Mouse (Mus musculus): Measurements from ENCODE around the gene Iqschfp. TPM values are rescaled to one million over a fixed set of nuclear protein-coding genes. Genes with fewer than 3 reads are reported as not detected.
A peak's percentile ranks its signal among the peaks of the same experiment; 100 is the strongest.

The Iqschfp gene
- polyA plus RNA-seq, 1 experiment from 2014 or later: not detected

DNA sequence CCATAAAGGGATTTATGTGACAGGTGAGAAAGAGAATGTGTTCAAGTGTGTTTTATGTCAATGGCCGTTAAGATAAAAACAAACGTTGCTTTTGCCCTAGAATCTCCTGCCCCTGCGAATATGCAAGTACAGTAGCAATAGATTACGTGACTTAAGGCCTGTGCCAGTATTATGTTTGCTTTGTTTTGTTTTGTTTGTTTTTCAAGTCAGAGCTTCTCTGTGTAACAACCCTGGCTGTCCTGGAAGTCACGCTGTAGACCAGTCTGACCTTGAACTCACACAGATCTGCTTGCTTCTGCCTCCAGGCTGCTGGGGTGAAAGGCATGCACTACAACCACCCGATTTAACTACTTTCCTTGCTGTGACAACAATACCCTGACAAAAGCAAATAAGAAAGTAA is 370.3 kb downstream of the Iqschfp start:
- no peak for ATAC-seq (ENCODE audit: low read depth)

DNA sequence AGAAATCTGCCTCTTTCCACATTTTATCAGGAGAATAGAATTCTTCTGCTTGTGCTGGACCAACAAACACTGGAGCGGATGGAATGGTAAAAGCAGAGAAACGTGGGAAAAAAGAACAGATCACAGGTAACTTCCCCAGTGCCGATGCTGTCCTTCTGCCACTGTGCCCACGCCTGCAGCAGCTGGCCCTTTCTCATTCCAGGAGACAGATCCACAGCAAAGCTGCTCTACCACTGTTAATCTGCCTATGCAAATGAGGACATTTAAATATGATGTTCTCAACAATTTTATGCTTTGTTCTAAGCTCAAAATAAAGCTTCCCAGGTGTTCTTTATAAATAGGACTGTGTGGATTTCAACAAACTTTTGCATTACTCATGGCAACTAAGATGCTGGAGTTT is 375.9 kb downstream of the Iqschfp start:
- Histone ChIP-seq H3K9ac (ENCODE audit: low read length) (no peak overlapping the region), H3K4me3 (ENCODE audit: low read length) (no peak overlapping the region), H3K9me3 (ENCODE audit: control insufficient read depth, low read length) (no peaks in the 10 kb centered on the region), H3K36me3 (ENCODE audit: control insufficient read depth, insufficient read depth, low read length) (no peaks in the 10 kb centered on the region), H3K27me3 (ENCODE audit: control insufficient read depth, insufficient read depth, low read depth, low read length) (no peaks in the 10 kb centered on the region), H3K27ac (ENCODE audit: low read length) (no peak overlapping the region), H3K4me1 (replicated peaks; ENCODE audit: control insufficient read depth, insufficient read depth, low read length) (no peaks in the 10 kb centered on the region), H3K4me2 (ENCODE audit: low read depth, low read length) (no peak overlapping the region)
- WGBS: 76% methylated on average over 4 of the region's 4 CpGs
- no peak for ATAC-seq (ENCODE audit: low read depth)

More for the DNA sequence above, 370.3 kb downstream of the Iqschfp start:
- WGBS: 44% methylated on average over 6 of the region's 6 CpGs
- Histone ChIP-seq H3K27ac (ENCODE audit: low read length) (no peak overlapping the region), H3K9ac (ENCODE audit: low read length) (no peak overlapping the region), H3K27me3 (ENCODE audit: control insufficient read depth, insufficient read depth, low read depth, low read length) (no peaks in the 10 kb centered on the region), H3K9me3 (ENCODE audit: control insufficient read depth, low read length) (no peaks in the 10 kb centered on the region), H3K4me2 (ENCODE audit: low read depth, low read length) (no peak overlapping the region), H3K4me1 (replicated peaks; ENCODE audit: control insufficient read depth, insufficient read depth, low read length) (no peaks in the 10 kb centered on the region), H3K36me3 (ENCODE audit: control insufficient read depth, insufficient read depth, low read length) (no peaks in the 10 kb centered on the region), H3K4me3 (ENCODE audit: low read length) (no peak overlapping the region)

DNA sequence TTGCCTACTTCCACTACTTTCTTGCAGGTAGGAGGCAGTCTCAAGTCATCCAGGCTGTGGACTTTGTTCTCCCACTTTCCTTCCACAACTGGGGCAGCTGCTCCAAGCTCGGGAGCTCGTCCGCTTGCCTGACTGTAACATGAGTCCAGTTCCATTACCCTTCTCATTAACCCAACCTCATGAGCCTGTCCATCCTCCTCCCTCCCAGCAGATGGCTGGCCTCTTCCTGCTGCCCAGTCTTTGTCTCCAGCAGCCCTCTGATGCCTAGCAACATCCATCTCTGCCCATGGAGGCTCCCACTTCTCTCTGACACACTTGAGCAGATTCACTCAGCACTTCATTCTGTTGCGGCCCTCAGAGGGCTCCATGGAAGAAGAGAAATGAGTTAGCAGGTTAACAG is 377.2 kb downstream of the Iqschfp start:
- H3K27ac ChIP-seq (ENCODE audit: low read length): no peak overlapping the region
- no peaks in the 10 kb centered on the region for H3K36me3 ChIP-seq (ENCODE audit: control insufficient read depth, insufficient read depth, low read length)
- no peak overlapping the region for H3K4me3 ChIP-seq (ENCODE audit: low read length)
- no peak for ATAC-seq (ENCODE audit: low read depth)
- H3K9me3 ChIP-seq (ENCODE audit: control insufficient read depth, low read length): no peaks in the 10 kb centered on the region
- no peak overlapping the region for H3K4me2 ChIP-seq (ENCODE audit: low read depth, low read length)
- H3K27me3 ChIP-seq (ENCODE audit: control insufficient read depth, insufficient read depth, low read depth, low read length): no peaks in the 10 kb centered on the region
- no peak overlapping the region for H3K9ac ChIP-seq (ENCODE audit: low read length)
- WGBS: 80% methylated on average over 4 of the region's 4 CpGs
- H3K4me1 ChIP-seq (replicated peaks; ENCODE audit: control insufficient read depth, insufficient read depth, low read length): no peaks in the 10 kb centered on the region

DNA sequence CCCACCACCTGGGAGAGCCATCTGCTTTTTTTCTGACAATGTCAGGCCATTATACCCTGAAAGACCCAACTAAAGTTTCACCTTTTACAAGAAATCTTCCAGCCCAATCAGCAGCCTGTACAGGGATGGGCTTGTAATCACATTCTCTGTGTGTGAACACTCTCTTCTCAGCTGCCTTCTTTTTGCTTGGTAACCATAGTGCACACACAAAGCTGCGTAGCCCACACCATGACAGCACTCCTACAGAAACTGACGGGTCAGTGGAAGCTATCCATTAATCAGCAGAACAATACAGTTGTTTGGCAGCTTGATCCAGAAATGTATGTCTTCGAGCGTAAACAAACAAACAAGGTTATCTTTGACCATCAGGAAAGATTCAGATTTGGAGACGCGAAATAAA is 378.2 kb downstream of the Iqschfp start:
- Histone ChIP-seq H3K4me3 (ENCODE audit: low read length) (no peak overlapping the region), H3K27me3 (ENCODE audit: control insufficient read depth, insufficient read depth, low read depth, low read length) (no peaks in the 10 kb centered on the region), H3K9ac (ENCODE audit: low read length) (no peak overlapping the region), H3K27ac (ENCODE audit: low read length) (no peak overlapping the region), H3K4me1 (replicated peaks; ENCODE audit: control insufficient read depth, insufficient read depth, low read length) (no peaks in the 10 kb centered on the region), H3K9me3 (ENCODE audit: control insufficient read depth, low read length) (no peaks in the 10 kb centered on the region), H3K4me2 (ENCODE audit: low read depth, low read length) (no peak overlapping the region), H3K36me3 (ENCODE audit: control insufficient read depth, insufficient read depth, low read length) (no peaks in the 10 kb centered on the region)
- no peak for ATAC-seq (ENCODE audit: low read depth)
- 69% methylated on average over 6 of the region's 6 CpGs for WGBS

DNA sequence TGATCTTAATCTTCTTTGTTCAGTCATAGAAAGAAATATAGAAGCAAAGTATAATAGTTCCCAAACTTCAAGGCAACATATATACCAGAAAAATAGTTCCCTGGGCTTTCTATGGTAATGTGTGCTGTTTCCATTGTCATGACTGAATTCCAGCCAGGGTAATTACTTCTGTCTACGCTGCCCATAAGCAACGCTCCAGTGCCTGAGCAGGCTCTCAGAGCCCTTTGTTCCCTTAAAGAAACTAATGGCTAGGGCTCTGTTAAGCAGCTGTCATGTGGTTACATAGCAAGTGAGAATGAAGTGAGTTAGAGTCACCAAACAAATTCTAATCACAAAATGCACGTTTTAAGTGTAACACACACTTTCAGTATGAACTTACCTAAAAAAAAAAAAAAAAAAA is 379.4 kb downstream of the Iqschfp start:
- no peak overlapping the region for H3K4me3 ChIP-seq (ENCODE audit: low read length)
- ATAC-seq (ENCODE audit: low read depth): no peak
- no peaks in the 10 kb centered on the region for H3K4me1 ChIP-seq (replicated peaks; ENCODE audit: control insufficient read depth, insufficient read depth, low read length)
- H3K9ac ChIP-seq (ENCODE audit: low read length): no peak overlapping the region
- whole genome bisulfite sequencing: 60% methylated on average over 3 of the region's 3 CpGs
- H3K27ac ChIP-seq (ENCODE audit: low read length): no peak overlapping the region
- no peaks in the 10 kb centered on the region for H3K36me3 ChIP-seq (ENCODE audit: control insufficient read depth, insufficient read depth, low read length)
- H3K4me2 ChIP-seq (ENCODE audit: low read depth, low read length): no peak overlapping the region
- no peaks in the 10 kb centered on the region for H3K27me3 ChIP-seq (ENCODE audit: control insufficient read depth, insufficient read depth, low read depth, low read length)
- H3K9me3 ChIP-seq (ENCODE audit: control insufficient read depth, low read length): no peaks in the 10 kb centered on the region

DNA sequence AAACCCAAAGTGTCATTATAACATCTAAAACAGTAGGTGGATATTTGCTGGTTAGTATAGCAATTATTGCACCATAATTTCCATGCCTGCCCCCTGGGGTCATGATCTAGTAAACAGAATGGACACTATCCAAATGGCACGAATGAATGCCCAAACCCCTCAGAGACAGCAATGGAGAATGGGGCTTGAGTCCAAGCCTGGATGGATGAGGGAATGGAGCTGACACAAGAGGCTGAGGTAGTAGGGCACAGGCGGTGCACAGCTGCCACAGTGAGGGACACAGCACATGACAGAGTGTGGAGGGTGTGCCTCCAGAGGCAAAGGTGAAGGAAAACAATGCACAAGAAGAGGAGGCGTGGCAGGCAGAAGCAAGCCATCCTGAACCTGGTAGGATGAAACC is 379.8 kb downstream of the Iqschfp start:
- no peak overlapping the region for H3K27ac ChIP-seq (ENCODE audit: low read length)
- no peaks in the 10 kb centered on the region for H3K9me3 ChIP-seq (ENCODE audit: control insufficient read depth, low read length)
- H3K4me2 ChIP-seq (ENCODE audit: low read depth, low read length): no peak overlapping the region
- WGBS: 76% methylated on average over 3 of the region's 3 CpGs
- H3K9ac ChIP-seq (ENCODE audit: low read length): no peak overlapping the region
- no peaks in the 10 kb centered on the region for H3K4me1 ChIP-seq (replicated peaks; ENCODE audit: control insufficient read depth, insufficient read depth, low read length)
- H3K36me3 ChIP-seq (ENCODE audit: control insufficient read depth, insufficient read depth, low read length): no peaks in the 10 kb centered on the region
- H3K4me3 ChIP-seq (ENCODE audit: low read length): no peak overlapping the region
- ATAC-seq (ENCODE audit: low read depth): no peak
- no peaks in the 10 kb centered on the region for H3K27me3 ChIP-seq (ENCODE audit: control insufficient read depth, insufficient read depth, low read depth, low read length)

DNA sequence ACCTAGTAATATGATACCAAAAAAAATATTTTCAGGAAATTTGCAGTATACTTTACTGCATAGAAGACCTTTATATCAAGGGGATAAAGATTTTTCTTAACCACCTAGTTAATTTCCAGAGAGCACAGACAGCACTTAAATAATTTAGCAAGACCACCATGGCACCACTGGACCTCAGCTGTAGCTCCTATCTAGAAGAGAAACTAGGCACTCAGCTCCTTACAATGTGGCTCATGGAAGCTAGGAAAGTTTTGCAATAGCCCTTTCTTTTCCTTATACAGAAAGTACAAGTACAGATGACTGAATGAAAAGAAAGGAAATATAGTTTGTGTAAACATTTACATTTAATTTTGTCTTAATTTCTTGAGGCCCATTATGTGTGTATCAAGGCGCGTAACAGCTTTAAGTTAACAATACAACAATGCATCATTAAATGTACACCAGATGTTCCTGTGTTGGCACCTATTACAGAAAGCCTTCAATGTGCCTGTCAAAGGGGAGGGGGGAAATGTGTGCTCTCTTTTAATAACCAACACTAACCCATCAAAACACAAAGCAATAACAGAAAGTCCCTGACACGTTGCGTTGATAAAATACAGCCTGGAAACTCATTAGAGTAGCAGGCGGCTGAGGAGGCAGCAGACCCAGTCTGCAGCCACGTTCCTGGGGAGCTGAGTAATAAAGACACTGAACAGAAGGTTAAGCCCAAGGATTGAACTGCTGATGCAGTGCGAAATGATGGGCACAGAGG is 391.0 kb downstream of the Iqschfp start:
- 48% methylated on average over 7 of the region's 7 CpGs for WGBS
- Histone ChIP-seq H3K27ac (ENCODE audit: low read length) (no peak overlapping the region), H3K27me3 (ENCODE audit: control insufficient read depth, insufficient read depth, low read depth, low read length) (no peaks in the 10 kb centered on the region), H3K9ac (ENCODE audit: low read length) (no peak overlapping the region), H3K36me3 (ENCODE audit: control insufficient read depth, insufficient read depth, low read length) (no peaks in the 10 kb centered on the region), H3K9me3 (ENCODE audit: control insufficient read depth, low read length) (no peaks in the 10 kb centered on the region), H3K4me2 (ENCODE audit: low read depth, low read length) (peak overlapping the region; percentile 29; the same call in 1 of the 2 replicates), H3K4me3 (ENCODE audit: low read length) (no peak overlapping the region), H3K4me1 (replicated peaks; ENCODE audit: control insufficient read depth, insufficient read depth, low read length) (peaks cover 3% of the 10 kb centered on the region; the same call in 1 of the 2 replicates)
- peak; percentile 73 for ATAC-seq (ENCODE audit: low read depth)

DNA sequence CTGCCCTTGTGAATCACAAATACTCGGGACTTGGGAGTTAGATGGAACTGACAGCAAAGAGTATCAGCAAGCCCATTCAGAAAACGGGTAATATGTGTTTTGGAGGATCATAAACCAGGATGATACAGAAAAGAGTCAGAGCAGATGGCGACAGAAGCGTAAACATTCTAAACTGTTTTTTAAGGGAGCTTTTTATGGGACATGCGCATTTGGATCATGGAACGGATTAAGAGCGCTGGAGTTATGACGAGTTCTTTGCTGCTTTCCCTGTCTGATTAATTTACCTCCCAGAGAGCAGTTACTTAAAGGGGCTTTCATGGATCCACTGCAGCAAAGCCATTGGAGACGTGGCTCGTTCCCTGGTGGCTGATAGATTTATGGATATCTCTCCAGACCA is 391.6 kb downstream of the Iqschfp start:
- no peak overlapping the region for H3K4me3 ChIP-seq (ENCODE audit: low read length)
- H3K27ac ChIP-seq (ENCODE audit: low read length): no peak overlapping the region
- no peak overlapping the region for H3K9ac ChIP-seq (ENCODE audit: low read length)
- no peaks in the 10 kb centered on the region for H3K36me3 ChIP-seq (ENCODE audit: control insufficient read depth, insufficient read depth, low read length)
- H3K4me2 ChIP-seq (ENCODE audit: low read depth, low read length): peak overlapping the region; percentile 29; the same call in 1 of the 2 replicates
- H3K9me3 ChIP-seq (ENCODE audit: control insufficient read depth, low read length): no peaks in the 10 kb centered on the region
- ATAC-seq (ENCODE audit: low read depth): no peak
- WGBS: 46% methylated on average over 10 of the region's 10 CpGs
- peaks cover 3% of the 10 kb centered on the region; the same call in 1 of the 2 replicates for H3K4me1 ChIP-seq (replicated peaks; ENCODE audit: control insufficient read depth, insufficient read depth, low read length)
- H3K27me3 ChIP-seq (ENCODE audit: control insufficient read depth, insufficient read depth, low read depth, low read length): no peaks in the 10 kb centered on the region

DNA sequence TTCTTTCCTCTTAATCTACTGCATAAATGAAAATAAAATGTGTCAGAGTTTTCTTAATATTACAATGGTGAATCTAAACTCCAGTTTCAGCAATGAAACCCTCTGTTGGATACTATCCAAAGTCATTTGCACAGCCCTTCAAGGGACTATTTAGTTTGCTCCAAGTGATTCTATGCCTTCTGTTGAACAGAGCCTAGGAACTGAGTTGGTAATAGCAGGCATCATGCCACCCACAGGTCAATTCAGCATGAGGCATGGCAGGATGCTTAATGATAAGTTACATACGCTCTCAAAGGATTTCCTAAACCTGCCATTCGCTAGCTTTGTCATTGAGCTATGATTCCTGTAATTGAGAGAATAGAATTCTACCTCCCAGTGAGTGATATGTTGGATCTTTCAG is 392.5 kb downstream of the Iqschfp start:
- Histone ChIP-seq H3K4me1 (replicated peaks; ENCODE audit: control insufficient read depth, insufficient read depth, low read length) (peaks cover 3% of the 10 kb centered on the region; the same call in 1 of the 2 replicates), H3K9me3 (ENCODE audit: control insufficient read depth, low read length) (no peaks in the 10 kb centered on the region), H3K9ac (ENCODE audit: low read length) (no peak overlapping the region), H3K4me3 (ENCODE audit: low read length) (no peak overlapping the region), H3K4me2 (ENCODE audit: low read depth, low read length) (no peak overlapping the region), H3K27me3 (ENCODE audit: control insufficient read depth, insufficient read depth, low read depth, low read length) (no peaks in the 10 kb centered on the region), H3K27ac (ENCODE audit: low read length) (no peak overlapping the region), H3K36me3 (ENCODE audit: control insufficient read depth, insufficient read depth, low read length) (no peaks in the 10 kb centered on the region)
- WGBS: 88% methylated on average over 2 of the region's 2 CpGs
- ATAC-seq (ENCODE audit: low read depth): no peak

All from lung, embryonic 16.5 days (tissue).